Mouse (Mus musculus) CH12.LX (cell line): ENCODE data around the gene Tbc1d22b. TPM values are rescaled to one million over a fixed set of nuclear protein-coding genes. Genes with fewer than 3 reads are reported as not detected.
A peak's percentile ranks its signal among the peaks of the same experiment; 100 is the strongest.

Source experiments
- DNase-seq: peaks from one replicate; pipeline ENCODE4 v3.0.0-alpha.2; 2013; ENCODE audit errors: extremely low read depth
- H3K27ac ChIP-seq: 2 replicates; pipeline ENCODE4 v1.5.1; 2012; ENCODE audit warnings: low read depth, mild to moderate bottlenecking, control low read depth, moderate library complexity; ENCODE audit not compliant: insufficient read depth
- H3K27me3 ChIP-seq: replicated peaks from 2 replicates; pipeline ENCODE3; 2012; ENCODE audit warnings: inconsistent platforms
- H3K36me3 ChIP-seq, 2 experiments: replicated peaks in 1 of 2; 2 replicates each; pipeline versions ENCODE3 to v1.6.1; 2012; ENCODE audit warnings: inconsistent platforms in 1 of 2, low read length in 1 of 2, mild to moderate bottlenecking in 1 of 2, mixed read lengths in 1 of 2, moderate library complexity in 1 of 2; ENCODE audit not compliant: control insufficient read depth in 1 of 2, insufficient read depth in 1 of 2
- H3K4me1 ChIP-seq, 2 experiments: 2 replicates each; pipeline ENCODE4 v1.6.1; 2012; ENCODE audit warnings: inconsistent platforms in 1 of 2, moderate library complexity in 1 of 2; ENCODE audit not compliant: insufficient read depth in 2 of 2, control insufficient read depth in 1 of 2
- H3K4me2 ChIP-seq: 2 replicates; pipeline ENCODE4 v1.6.1; 2012; ENCODE audit warnings: low read depth, mild to moderate bottlenecking, control low read depth; ENCODE audit not compliant: poor library complexity, insufficient read depth, severe bottlenecking
- H3K4me3 ChIP-seq, 3 experiments: fragments of 150-350 bp in 1 of 3; sonication (generic) in 1 of 3; replicated peaks in 1 of 3; 2 replicates each; pipeline versions ENCODE3 to v1.5.1; 2011 to 2012; ENCODE audit warnings: low read depth in 2 of 3, low read length in 2 of 3, mild to moderate bottlenecking in 2 of 3, moderate library complexity in 2 of 3, control low read depth in 1 of 3, improper control_type of control experiment in 1 of 3, inconsistent platforms in 1 of 3, mixed read lengths in 1 of 3; ENCODE audit not compliant: poor library complexity in 1 of 3
- H3K79me2 ChIP-seq: replicated peaks from 2 replicates; pipeline ENCODE4 v1.6.1; 2012; ENCODE audit warnings: mild to moderate bottlenecking, moderate library complexity; ENCODE audit not compliant: control insufficient read depth, poor library complexity, insufficient read depth, severe bottlenecking; ENCODE audit errors: extremely low read depth
- H3K9ac ChIP-seq: 2 replicates; pipeline ENCODE4 v1.6.1; 2012; ENCODE audit warnings: low read depth, mild to moderate bottlenecking, control low read depth, moderate library complexity; ENCODE audit not compliant: insufficient read depth
- H3K9me3 ChIP-seq: replicated peaks from 2 replicates; pipeline ENCODE3; 2012; ENCODE audit warnings: low read length, inconsistent platforms, mixed read lengths
- CHD1 ChIP-seq: IDR thresholded peaks from 2 replicates; pipeline ENCODE4 v1.6.1; 2012; ENCODE audit warnings: low read depth, low read length, improper control_type of control experiment, inconsistent platforms
- CTCF ChIP-seq, 2 experiments: IDR thresholded peaks in 1 of 2; conservative IDR thresholded peaks in 1 of 2; 2 replicates each; pipeline ENCODE4 v1.5.1; 2011 to 2012; ENCODE audit warnings: low read depth in 2 of 2, low read length in 2 of 2, improper control_type of control experiment in 1 of 2, inconsistent platforms in 1 of 2, mild to moderate bottlenecking in 1 of 2, moderate library complexity in 1 of 2
- E2F4 ChIP-seq: IDR thresholded peaks from 2 replicates; pipeline ENCODE4 v1.6.1; 2011; ENCODE audit warnings: low read depth, low read length, improper control_type of control experiment; ENCODE audit not compliant: insufficient replicate concordance
- ELF1 ChIP-seq: IDR thresholded peaks from 2 replicates; pipeline ENCODE4 v1.6.1; 2014; ENCODE audit warnings: low read depth, mild to moderate bottlenecking, inconsistent platforms, low read length, improper control_type of control experiment
- GABPA ChIP-seq: IDR thresholded peaks from 2 replicates; pipeline ENCODE4 v1.6.1; 2012; ENCODE audit warnings: low read depth, low read length, improper control_type of control experiment, inconsistent platforms; ENCODE audit not compliant: insufficient replicate concordance
- IRF4 ChIP-seq: IDR thresholded peaks from 2 replicates; pipeline ENCODE4 v1.6.1; 2014; ENCODE audit warnings: low read depth, mild to moderate bottlenecking, inconsistent platforms, low read length, improper control_type of control experiment
- JUND ChIP-seq: conservative IDR thresholded peaks from 2 replicates; pipeline ENCODE4 v1.6.1; 2011; ENCODE audit warnings: low read depth, low read length, improper control_type of control experiment
- MAZ ChIP-seq: IDR thresholded peaks from 2 replicates; pipeline ENCODE4 v1.6.1; 2012; ENCODE audit warnings: low read depth, mild to moderate bottlenecking, inconsistent platforms, low read length, improper control_type of control experiment, moderate library complexity
- MXI1 ChIP-seq: IDR thresholded peaks from 2 replicates; pipeline ENCODE4 v1.6.1; 2011; ENCODE audit warnings: mild to moderate bottlenecking, low read depth, low read length, improper control_type of control experiment
- MYC ChIP-seq: IDR thresholded peaks from 2 replicates; pipeline ENCODE4 v1.6.1; 2011; ENCODE audit warnings: low read depth, mild to moderate bottlenecking, improper control_type of control experiment, low read length
- PAX5 ChIP-seq: IDR thresholded peaks from 2 replicates; pipeline ENCODE4 v1.6.1; 2012; ENCODE audit warnings: low read length, inconsistent platforms, mixed read lengths
- POLR2A ChIP-seq: IDR thresholded peaks from 2 replicates; pipeline ENCODE4 v1.6.1; 2011; ENCODE audit warnings: low read depth, mild to moderate bottlenecking, improper control_type of control experiment, low read length
- RAD21 ChIP-seq: IDR thresholded peaks from 2 replicates; pipeline ENCODE4 v1.6.1; 2011; ENCODE audit warnings: low read depth, mild to moderate bottlenecking, low read length, improper control_type of control experiment, moderate library complexity
- SIN3A ChIP-seq: IDR thresholded peaks from 2 replicates; pipeline ENCODE4 v1.6.1; 2012; ENCODE audit warnings: low read length, improper control_type of control experiment, inconsistent platforms
- SMC3 ChIP-seq: IDR thresholded peaks from 2 replicates; pipeline ENCODE4 v1.6.1; 2011; ENCODE audit warnings: low read depth, low read length, improper control_type of control experiment
- UBTF ChIP-seq: IDR thresholded peaks from 2 replicates; pipeline ENCODE4 v1.6.1; 2012; ENCODE audit warnings: low read depth, mild to moderate bottlenecking, inconsistent platforms, low read length, improper control_type of control experiment, moderate library complexity
- USF2 ChIP-seq: conservative IDR thresholded peaks from 2 replicates; pipeline ENCODE4 v1.6.1; 2011; ENCODE audit warnings: low read depth, low read length, improper control_type of control experiment
- ZC3H11A ChIP-seq: IDR thresholded peaks from 2 replicates; pipeline ENCODE4 v1.6.1; 2012; ENCODE audit warnings: low read depth, mild to moderate bottlenecking, inconsistent platforms, low read length, improper control_type of control experiment
- ZMIZ1 ChIP-seq: IDR thresholded peaks from 2 replicates; pipeline ENCODE4 v1.6.1; 2012; ENCODE audit warnings: low read depth, mild to moderate bottlenecking, inconsistent platforms, low read length, improper control_type of control experiment
- ZNF384 ChIP-seq: IDR thresholded peaks from 2 replicates; pipeline ENCODE4 v1.6.1; 2012; ENCODE audit warnings: low read depth, low read length, improper control_type of control experiment, inconsistent platforms
- dilution Hi-C: fragments of 300-500 bp; cut with MboI; formaldehyde crosslinking; loops from 2 replicates; pipeline ENCODE4 v1.14.3; 2020; ENCODE audit warnings: low sequenced_read_pairs; ENCODE audit not compliant: extremely low pct_unique_long_range_greater_than_20kb, extremely low pct_ligation_motif_present
- in situ Hi-C: fragments of 300-500 bp; cut with MboI; formaldehyde crosslinking; loops from 3 replicates; pipeline ENCODE4 v1.14.3; 2019; ENCODE audit warnings: low sequenced_read_pairs, low pct_ligation_motif_present, low pct_unique_long_range_greater_than_20kb, mixed read lengths
- polyA plus RNA-seq: library from polyadenylated mRNA; unstranded; fragments of >175 nt; gene quantifications from 2 replicates; pipeline ENCODE4 v1.2.1, GENCODE M21; 2012; ENCODE audit warnings: low read depth; ENCODE audit not compliant: insufficient read length
- total RNA-seq, 2 experiments: library from RNA; depleted of rRNA; stranded (reverse); fragments of 300-350 nt in 1 of 2; fragments of >200 nt in 1 of 2; gene quantifications; 2 replicates each; pipeline ENCODE4 v1.2.3; 2012 to 2014

Tbc1d22b gene
- total and polyA plus RNA-seq, 3 experiments, result 3.8 to 17.3 (median 6.6) TPM

- TF ChIP-seq CTCF (conservative IDR thresholded peaks at IDR 0.05 in 1 of 2, IDR thresholded peaks at IDR 0.05 in 1 of 2; ENCODE audit: low read depth in 2 of 2, low read length in 2 of 2), result no peak
Measured at GRCm38 (mm10) chr17:29549543-29550428, at the start of gene Tbc1d22b, which contains the start of gene Gm17657 (continued).

GRCm38 (mm10) chr17:29500243-29500740 lies 49.3 kb upstream of the Tbc1d22b start:
- Histone ChIP-seq H3K9me3 (peaks cover 5% of the 10 kb centered on the region), H3K4me1 (peaks cover 19 to 39% of the 10 kb centered on the region in 2 experiments), H3K79me2 (0 out of 2 replicates have a peak, but pooled peaks cover 3% of the 10 kb centered on the region), H3K27me3 (no peaks in the 10 kb centered on the region), H3K4me2 (no peak overlapping the region), H3K9ac (no peak overlapping the region), H3K4me3 (no peak overlapping the region), H3K27ac (peak overlapping the region; percentile 43), H3K36me3 (peaks cover 3 to 10% of the 10 kb centered on the region in 2 experiments)
- no peak for TF ChIP-seq MAZ
- no peak for TF ChIP-seq ELF1
- no peak for TF ChIP-seq MXI1
- TF ChIP-seq SIN3A, result no peak
- no peak for TF ChIP-seq ZC3H11A
- no peak for TF ChIP-seq E2F4
- TF ChIP-seq GABPA, result no peak
- no peak for TF ChIP-seq CTCF (conservative IDR thresholded peaks at IDR 0.05 in 1 of 2, IDR thresholded peaks at IDR 0.05 in 1 of 2; ENCODE audit: low read depth in 2 of 2, low read length in 2 of 2)
- no peak for TF ChIP-seq RAD21
- no peak for TF ChIP-seq MYC
- TF ChIP-seq JUND, result no peak
- TF ChIP-seq CHD1, result no peak
- TF ChIP-seq SMC3, result no peak
- no peak for TF ChIP-seq USF2
- no peak for TF ChIP-seq ZNF384
- no peak for TF ChIP-seq ZMIZ1
- no peak for TF ChIP-seq UBTF
- TF ChIP-seq IRF4, result no peak
- TF ChIP-seq POLR2A, result no peak
- TF ChIP-seq PAX5, result no peak
- dilution Hi-C loops, result no loop called here
- in situ Hi-C loops, result no loop called here
- no peak for DNase-seq
